Mouse (Mus musculus) heart, postnatal 4 days (tissue): Measurements from ENCODE around the gene Atxn1. TPM values are rescaled to one million over a fixed set of nuclear protein-coding genes. Genes with fewer than 3 reads are reported as not detected.

Experiments
- DNase-seq: peaks from one replicate; pipeline ENCODE4 v3.0.0; 2021
- total RNA-seq, 2 experiments: library from RNA; stranded (reverse); gene quantifications; 2 replicates each; pipeline ENCODE4 v1.2.3; 2021

Gene Atxn1
- total RNA-seq, 2 experiments from 2014 or later: 44.4 to 45.6 TPM

DNA sequence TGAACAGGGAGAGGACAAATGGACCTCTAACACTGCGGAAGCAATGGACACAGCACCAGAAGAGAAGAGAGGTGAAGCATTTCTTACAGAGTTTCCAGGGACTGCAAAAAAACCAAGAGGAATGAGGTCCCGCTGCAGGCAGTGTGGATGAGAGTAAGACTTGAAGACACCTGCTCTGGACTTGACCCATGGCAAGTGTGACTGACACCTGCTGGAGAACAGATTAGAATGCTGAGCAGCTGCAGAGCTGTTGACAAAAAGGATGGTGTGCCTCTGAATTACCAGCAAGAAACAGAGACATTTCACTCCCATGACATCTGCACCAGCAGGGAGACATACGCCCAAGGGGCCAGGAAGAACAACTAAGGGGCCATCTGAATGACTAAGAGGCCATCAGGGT is 196.6 kb downstream of the Atxn1 start:
- no peak for DNase-seq

DNA sequence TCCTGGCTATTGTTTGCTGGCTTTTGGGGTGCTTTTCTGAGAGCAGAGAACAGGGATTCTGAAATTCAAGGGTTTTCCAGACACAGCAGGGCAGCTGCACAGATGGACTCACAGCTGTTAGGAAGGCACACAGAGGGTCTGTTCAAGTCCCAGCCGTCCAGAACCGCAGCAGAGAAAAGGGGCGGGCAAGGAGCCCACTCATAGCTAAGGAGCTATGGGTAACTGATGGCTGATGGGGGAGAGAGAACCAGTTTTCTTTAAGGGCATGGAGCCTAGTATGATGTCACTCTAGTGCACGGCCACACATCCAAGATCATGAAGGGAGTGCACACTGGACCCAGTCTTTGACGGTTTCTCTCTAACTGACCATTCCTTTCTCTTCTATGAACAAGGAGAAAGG is 200.5 kb downstream of the Atxn1 start:
- no peak for DNase-seq

DNA sequence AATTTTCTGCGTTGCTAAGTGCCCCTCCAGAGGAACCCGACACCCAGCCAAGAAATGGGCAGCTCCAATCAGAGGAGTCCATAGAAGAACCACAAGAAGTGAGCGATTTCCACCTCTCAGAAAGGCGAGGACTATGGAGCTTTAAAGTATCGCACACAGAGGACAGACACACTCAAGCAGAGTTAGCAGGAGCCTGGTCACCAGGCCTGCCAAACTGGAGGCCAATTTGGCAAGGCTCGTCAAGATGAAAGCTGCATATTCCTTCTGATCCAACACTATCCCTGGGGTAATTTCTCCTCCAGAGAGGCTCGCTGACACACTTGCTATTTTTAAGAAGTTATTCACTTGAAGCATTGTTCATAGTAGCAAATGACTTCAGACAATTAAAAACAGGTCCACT is 202.5 kb downstream of the Atxn1 start:
- DNase-seq: peak; percentile 69

DNA sequence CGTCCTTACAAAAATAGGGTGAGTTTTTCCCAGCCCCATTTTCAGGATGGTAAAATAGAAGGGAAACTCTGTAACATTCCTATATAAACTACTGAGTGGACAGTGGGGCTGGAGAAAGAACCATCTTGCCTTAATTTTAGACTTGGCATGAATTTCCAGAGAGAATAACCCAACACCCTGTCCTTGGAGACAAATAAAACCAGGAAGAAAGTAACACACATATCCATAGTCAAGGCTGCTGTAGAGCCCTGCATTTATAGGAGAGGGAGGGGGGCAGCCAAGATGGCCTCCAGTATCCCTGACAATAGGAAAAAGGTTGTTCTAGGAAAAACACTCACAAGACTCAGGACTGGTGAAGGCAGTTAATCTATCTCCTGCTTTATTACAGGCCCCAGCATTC is 210.3 kb downstream of the Atxn1 start:
- DNase-seq: no peak

DNA sequence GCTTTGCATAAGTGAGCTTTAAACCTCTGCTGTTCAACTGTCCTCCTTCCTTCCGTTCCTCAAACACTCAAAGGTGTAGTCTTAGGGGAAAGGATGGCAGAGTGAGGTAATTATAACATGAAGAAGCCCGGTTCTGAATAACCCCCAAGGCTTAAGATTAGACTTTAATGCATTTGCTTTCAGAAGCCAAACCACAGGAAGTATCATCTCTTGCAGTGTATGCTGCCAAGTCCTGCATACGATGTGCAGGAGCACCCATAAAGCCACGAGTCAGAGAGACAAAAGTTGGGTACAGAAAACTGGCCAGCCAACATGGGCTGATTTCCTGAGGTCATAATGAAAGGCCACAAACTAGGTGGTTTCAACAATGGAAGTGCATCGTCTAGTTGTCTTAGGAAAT is 212.3 kb downstream of the Atxn1 start:
- DNase-seq: no peak

DNA sequence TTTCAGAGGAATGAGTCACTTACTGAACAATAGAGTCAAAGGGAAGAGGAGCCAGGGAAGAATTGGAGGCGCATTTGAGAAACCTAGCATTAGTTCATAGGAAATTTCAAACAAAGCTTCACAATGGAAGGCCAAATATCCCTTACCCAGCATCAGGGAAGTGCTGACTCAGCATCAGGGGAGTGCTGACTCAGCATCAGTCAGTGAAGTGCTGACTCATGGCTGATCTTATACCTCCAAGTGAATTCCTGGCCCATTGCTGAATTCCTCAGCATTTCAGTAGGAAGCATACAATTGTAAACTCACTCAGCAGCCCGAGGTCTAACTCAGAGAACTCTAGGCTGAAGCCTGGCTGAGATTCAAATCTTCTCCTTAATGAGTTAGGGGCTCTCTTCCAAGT is 213.6 kb downstream of the Atxn1 start:
- no peak for DNase-seq

DNA sequence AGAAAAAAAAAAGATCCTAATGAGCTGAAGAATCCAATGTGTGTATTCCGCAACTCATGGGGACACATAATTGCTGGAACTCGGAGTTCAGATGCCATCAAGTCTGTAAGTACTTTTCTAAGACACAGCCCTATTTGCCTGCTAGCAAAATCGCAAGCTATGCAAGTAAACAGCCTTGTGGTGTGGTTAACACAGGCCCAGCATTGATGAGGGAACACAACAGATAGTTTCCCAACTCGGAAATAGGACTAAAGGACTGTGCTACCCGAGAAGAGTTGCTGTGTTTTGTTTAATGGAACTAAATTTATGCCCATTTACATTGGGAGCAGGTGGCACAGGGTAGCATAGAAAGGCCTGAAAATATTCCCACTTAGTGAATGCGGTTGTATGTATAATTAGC is 214.2 kb downstream of the Atxn1 start:
- no peak for DNase-seq

DNA sequence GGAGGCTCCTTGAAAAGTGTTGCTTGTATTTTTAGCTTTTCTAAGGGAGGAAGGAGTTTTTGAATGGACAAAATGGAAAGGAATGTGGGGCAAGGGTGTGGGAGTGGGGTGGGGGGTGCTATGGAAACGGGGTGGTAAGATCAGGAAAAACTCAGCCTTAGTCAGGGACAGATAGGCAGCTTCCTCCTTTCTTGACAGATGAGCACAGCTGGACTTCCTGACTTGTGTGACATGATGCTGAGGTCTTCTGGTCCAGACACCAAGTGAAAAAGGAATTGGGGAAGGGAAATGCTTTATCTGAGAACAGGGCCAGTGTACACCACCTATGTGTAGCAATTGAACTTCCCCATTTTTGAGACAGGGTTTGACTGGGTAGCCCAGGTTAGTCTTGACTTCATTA is 214.9 kb downstream of the Atxn1 start:
- peak; percentile 22 for DNase-seq

DNA sequence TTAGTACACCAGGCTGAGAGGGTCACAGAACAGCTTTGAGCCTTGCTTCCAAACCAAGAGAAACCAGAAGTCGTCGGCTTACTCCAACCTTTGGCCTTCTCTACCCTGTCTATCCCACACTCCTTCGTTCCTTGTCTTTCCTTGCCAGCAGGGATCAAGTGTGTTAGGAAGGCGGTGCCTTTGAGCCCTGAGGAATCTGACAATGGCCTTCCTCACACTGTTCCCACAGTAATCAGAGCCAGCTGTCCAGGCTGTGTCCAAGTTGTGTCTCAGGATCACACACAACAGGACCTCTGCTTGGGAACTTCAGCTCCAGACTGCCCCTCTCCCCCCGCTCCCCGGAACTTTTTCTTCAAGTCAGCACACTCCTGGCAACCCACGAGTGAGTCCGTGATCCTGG is 215.6 kb downstream of the Atxn1 start:
- DNase-seq: peak; percentile 21

DNA sequence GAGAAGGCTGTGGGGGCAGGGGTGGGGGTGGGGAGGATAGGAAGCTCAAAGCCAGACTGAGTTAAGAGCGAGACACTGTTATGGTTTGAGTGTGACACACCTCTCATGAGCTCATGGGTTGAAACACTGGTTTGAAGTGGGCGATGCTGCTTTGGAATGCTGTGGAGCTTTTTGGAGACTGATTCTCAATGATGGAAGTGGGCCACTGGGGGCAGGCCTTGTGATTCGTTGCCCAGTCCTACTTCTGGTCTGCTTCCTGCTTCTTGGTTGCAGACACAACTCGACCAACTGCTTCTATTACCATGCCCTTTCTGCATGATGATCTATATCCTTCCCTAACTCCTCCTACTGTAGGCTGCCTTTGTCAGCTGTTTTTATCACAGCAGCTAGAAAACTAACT is 216.1 kb downstream of the Atxn1 start:
- peak; percentile 57 for DNase-seq

DNA sequence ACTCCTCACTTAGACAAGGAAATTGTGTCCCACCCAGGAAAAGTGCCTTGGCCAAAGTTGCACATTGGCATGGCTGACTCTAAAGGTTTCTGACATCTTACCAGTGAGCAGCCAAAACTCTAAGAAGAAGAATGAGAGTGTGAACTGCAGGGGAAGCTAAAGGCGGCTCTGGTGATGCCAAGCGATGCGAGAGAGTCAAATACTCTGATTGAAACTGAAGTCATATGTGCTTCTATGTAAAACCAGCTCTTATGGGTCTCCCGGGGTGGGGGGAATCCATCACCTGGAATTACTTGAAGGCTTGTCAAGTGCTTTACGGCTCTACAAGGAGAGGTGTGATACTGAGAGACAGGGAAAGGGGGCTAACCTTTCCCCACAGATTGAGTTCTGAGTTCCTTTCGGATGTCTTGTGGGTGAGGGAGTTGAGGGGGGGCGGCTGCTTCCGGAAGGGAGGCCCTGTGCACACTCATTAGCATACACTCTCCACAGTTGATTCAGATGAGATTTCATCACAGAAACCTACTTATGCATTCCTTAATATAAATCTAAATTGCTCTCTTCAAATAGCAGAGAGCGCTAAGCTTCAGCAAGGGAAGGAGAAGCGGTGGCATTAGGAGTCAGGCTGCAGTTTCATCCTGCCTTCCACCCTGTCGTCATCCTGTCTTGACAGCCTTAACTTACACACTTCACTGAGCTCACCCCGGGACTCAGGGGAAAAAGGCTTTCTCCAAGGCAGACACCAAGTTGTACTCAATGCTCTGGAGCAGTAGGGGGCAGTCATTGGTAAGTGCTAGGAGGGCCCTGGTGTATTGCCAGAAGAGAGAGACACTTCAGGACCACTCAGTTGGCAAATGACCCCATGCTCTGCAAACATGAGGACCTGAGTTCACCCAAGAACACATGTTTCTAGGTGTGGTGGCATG is 218.7 kb downstream of the Atxn1 start:
- DNase-seq: peak; percentile 24

DNA sequence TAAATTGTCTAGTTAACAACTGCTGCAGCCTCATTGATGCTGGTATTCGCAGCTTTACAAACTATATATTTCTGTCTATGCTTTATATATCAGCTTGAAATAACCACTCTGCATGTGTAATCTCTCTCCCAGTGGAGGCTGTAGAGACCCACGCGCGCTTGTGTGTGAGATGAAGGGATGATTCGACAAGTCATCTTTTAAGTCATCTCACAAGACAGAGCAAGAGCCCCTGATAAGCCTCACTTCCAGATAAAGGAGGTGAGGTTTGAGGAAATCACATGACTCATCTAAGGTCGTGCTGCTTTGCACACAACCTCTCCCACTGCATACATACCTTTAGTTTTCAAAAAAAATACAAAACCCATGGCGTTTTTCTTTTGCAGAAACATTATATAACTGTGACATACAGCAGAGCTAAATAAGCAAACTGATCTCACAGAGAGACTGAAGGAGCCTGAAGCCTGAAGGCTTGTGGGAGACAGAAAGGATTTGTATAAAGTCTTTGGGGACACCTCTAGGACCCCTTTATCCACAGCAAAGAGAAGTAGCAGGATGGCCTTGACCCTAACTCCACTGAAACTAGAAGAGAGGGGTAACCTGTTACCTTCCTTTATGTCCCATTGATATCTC is 219.9 kb downstream of the Atxn1 start:
- DNase-seq: no peak

DNA sequence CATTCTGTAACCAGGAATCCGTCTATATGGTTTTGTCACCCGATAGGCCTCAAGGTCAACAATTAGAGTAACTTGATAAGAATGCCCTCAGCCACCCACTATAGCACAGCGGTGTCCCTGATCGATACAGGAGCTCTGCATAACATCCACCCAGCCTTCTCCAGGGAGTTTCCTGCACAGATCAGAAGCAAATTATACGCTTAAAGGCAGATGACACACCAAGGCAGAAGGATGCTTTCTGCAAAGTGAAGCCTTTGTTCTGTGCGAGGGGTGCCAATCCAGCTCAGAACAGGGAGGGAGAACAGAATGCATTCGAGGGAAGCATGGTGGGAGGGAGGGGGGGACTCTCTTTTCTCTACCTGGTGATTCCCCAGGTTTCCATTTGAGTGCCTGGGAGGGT is 221.0 kb downstream of the Atxn1 start:
- no peak for DNase-seq

DNA sequence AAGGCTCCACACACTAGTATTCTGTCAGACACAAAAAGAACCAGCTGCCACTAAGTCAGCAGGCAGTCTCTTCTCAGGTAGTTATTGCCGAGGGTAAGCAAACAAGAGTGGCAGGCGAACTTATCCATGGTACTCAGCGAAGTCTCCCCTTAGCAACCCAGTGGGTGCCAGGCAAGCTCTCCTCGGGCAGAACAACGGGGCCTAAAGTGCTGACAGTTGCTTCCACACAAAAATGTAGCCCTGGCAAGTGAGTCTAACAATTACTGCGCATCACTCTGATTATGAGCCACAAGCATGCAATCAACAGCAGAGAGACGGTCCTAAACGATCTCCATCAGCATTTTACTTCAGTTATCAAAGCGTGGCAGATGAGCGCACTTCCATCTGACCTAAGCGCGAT is 224.4 kb downstream of the Atxn1 start:
- no peak for DNase-seq

DNA sequence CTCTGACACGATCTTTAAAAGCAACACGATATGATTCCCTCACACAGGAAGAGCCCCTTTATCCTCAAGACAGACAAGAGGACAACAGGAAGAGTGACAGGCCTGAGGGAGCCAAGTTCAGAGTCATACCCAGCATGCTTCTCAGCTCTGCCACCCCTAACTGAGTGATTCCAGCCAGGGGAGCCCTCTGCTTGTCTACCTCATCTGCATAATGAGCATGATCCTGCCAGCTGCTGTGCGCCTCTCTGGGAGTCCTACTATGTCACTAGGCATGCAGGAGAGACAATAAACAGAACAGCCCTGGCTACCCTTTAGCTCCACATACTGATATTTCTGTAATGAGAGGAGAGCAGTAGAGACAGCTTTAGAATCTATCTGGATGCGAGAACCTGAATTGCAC is 228.6 kb downstream of the Atxn1 start:
- DNase-seq: no peak

DNA sequence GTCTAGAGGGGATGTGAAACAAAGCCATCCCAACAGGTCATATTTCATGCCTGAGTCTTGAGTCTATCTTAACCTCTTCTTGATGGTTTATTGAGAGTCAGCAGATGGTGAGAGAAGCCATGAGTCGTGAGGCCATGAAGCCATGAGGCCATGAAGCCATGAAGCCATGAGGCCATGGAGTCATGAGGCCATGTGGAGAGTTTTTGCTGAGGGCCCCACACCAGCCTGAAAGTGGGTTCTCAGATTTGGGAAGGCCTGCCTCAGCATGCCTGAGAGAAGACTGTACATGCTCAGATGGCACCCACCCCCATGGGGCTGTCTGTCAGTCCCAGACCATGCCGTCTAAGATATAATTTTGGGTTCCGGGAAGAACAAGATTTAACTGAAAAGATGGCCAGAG is 229.0 kb downstream of the Atxn1 start:
- no peak for DNase-seq

DNA sequence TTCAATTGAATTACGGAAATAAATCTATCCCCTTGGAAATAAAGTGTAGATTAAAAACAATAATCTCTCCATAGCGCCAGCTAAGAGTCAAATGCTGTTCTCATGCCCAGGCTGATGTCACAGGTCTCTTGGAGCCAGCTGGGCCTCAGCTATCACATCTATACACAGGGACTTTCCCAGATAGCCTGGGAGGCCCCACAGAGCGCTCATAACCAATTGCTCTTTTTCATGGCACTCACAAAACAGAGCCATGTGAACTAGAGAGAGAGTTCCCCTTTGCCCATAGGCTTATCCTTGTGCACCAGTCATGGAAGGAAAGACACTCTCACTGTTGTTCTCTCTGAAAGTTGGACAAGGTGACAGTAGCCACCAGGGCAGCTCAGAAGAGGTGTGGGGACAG is 230.3 kb downstream of the Atxn1 start:
- no peak for DNase-seq

DNA sequence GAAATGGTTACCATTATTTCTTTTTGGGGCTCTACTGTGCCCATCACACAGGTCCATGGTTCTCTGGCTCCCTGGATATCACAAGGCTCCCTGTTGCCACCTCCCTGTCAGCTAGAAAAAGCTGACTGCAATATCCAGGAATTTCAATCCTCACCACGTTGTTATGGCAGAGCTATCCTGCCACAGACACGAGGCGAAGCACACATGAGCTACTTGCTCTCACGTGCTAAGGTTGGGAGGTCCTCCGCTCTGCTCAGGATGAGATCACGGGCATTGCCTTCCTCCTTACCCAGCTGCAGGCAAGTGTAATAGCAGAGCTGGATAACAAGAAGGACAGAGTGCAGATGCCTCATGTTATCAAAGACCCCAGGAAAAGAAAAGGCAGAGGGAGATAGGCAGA is 232.2 kb downstream of the Atxn1 start:
- DNase-seq: no peak

DNA sequence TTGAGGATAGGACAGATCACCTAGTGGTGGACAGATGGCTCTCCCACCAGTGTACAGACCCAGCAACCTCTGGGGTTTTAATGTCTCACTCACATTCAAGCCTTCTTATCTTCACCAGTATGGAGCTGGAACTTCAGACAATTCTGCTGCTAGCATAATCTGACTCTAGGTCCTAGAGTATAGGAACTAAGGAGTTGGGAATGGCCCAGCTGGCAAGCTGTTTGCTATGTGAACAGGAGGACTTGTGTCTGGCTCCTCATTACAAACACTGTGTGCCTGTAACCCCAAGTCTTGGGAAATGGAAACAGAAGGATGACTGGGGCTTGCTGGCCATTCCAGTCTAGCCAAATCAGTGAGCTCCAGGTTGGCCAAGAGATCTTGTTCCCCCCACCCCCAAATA is 237.9 kb downstream of the Atxn1 start:
- DNase-seq: no peak

DNA sequence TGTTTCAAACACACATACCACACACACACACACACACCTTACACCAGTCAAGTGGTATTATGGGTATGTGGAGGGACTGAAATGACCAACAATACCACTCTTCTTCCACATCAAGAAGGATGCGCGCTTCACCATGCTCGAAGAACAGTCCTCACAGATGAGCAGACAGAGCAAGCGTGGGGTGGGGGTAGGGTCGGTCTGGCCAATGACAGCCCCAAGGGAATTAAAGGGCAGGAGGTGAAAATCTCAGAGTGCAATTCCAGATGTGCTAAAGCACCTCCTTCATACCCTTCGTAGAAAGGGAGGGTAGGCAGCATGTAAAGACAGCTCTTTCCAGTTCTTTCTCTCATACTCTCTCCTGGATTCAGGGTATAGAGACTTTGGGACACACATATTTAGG is 238.6 kb downstream of the Atxn1 start:
- no peak for DNase-seq

DNA sequence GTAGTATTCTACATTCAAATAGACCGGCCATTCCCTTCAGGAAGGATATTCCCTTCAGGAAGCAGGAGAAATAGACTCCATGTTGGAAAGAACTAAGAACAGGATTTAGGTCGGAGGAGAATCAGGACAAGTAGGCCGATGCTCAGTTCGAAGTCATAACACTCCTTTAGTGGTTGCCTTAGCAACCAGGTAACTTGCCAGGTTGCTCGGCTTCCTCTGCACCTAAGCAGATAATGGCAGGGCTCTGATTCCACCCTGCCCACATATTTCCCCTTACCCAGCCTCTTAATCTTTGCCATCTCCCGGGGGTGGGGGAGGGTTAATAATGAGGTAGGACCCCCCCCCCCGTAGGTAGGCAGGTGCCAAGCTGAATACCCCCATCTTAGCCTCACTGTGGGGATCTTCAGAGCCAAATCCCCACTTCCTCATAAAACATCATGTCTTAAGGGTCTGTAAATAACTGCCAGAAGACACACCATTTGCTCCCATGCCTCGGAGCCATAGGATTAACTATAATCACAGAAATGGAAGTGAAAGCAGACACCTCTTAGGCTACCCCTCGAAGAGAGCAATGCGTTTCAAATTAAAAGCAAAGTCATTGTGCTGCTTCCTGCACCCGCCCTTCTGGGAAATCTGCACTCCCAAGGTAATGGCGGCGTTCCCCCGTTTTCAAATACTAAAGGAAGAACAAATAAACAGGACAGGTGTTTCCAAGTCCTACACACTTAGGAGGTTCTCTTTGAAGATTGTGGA is 240.1 kb downstream of the Atxn1 start:
- no peak for DNase-seq

DNA sequence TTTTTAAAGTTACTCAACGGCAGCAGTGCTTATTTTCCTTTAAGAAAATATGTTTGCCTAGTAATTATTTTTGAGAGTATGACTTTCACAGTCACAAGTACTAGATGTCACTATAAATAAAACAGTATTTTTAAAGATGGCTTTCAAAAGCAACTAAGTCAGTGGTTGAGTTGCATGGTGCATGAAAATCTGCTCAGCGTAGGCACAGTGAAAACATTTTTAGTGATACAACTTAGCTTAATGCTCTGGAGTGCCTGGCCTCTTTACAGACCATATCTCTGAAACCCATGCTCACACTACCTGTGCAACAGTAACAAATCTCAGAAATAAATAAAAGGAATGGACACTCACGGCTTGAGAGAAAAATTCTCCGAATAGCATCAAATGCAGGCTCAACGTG is 241.9 kb downstream of the Atxn1 start:
- DNase-seq: no peak

DNA sequence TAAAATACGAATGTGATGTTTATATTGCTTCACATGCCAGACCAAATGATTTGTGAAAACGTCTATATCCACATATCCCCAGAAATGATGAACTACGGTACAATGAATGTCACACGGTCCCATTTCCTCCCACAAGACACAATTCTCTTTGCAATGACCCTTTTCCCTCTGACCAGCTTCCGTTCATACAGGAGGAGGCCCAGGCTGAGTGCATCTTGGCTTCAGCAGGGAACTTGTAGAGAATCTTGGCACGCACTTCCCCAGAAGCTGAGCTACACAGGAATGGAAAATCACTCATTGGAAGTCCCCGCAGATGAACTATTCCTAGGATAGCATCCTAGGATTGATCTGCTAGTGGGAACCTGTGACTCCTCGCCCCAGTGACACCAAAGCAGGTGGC is 243.2 kb downstream of the Atxn1 start:
- peak; percentile 57 for DNase-seq

DNA sequence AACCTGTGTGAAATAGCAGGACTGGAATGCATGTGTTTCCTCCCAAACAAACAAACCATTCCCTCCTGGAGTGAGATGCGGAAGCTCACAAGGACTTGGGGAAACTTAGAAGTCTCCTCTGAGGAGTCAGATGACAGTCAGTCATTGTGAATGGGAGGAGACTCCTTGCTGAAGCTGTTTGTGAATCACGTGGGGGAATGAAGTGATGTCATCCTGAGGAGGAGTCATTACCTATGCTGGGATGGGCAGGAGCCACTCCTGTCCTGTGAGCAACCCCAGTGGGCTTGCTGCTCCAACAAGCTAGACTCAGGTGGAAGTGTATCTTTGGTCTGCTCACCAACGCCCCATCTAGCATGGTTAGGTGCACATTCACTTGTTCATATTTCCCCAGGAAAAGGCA is 246.0 kb downstream of the Atxn1 start:
- DNase-seq: no peak
